ENCODE assay signal across 34 mouse cellular contexts in the genomic region with DNA sequence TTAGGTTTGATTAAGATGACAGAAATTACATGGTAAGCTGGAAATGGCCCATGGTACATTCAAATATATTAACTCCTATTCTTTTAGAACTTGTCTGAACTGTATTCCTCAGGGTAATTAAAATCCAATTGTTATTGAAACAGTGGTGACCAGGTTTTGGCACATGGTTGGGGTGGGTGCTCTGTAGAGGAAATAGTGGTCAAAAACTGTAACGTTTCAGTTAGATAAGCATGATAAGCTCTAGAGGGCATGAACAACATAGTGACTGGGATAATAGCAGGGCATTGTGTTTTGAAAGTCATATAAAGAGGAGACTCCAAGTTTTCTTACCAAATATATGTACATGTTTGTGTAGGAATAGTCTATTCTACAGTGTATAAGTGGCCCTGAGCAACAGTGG. TPM values are rescaled to one million over a fixed set of nuclear protein-coding genes. Genes with fewer than 3 reads are reported as not detected.
DNase-seq lines count a peak whose midpoint lies in the region; ATAC-seq and TF ChIP-seq lines count a peak whose summit lies in the region.
"Had no signal": no experiment of that assay in that cellular context is flagged by ENCODE, and none has a peak within 500 bp of the region (broad histone marks: within the 10 kb centered on the region; RNA-seq: fewer than 3 reads in every experiment).

No protein-coding gene starts in this region.

- no peaks in the 10 kb centered on the region for H3K9me3 ChIP-seq in G1E (replicated peaks)
- H3K9me3 ChIP-seq: forebrain, embryonic 10.5 days; heart, embryonic 10.5 days; heart, embryonic 13.5 days; hindbrain, embryonic 13.5 days; intestine, embryonic 15.5 days had no signal

- ATAC-seq in G1E (ENCODE audit: extremely low read depth, insufficient number of reproducible peaks, low FRiP score, poor library complexity, severe bottlenecking): peak; percentile 22; the same call in 1 of the 2 replicates
- peak; percentile 80 for ATAC-seq in common myeloid progenitor, adult 5-6 weeks (replicated peaks; ENCODE audit: low read depth, poor library complexity, severe bottlenecking)
- peak; percentile 67 for ATAC-seq in megakaryocyte progenitor cell, adult 5-6 weeks (replicated peaks; ENCODE audit: poor library complexity)
- ATAC-seq: CD4-positive, CD25-positive, alpha-beta regulatory T cell, adult 4 months; forebrain, embryonic 14.5 days; forebrain, postnatal 0 days; hindbrain, embryonic 16.5 days; intestine, embryonic 15.5 days had no signal

- TF ChIP-seq CTCF in G1E (IDR thresholded peaks at IDR 0.05; ENCODE audit: low read depth, low read length): no peak

- H3K36me3 ChIP-seq in G1E (replicated peaks): no peaks in the 10 kb centered on the region
- H3K36me3 ChIP-seq: forebrain, embryonic 10.5 days; heart, embryonic 10.5 days; heart, embryonic 13.5 days; hindbrain, embryonic 13.5 days; intestine, embryonic 15.5 days had no signal

- H3K4me1 ChIP-seq in G1E (ENCODE audit: insufficient read depth, low read depth, low read length): no peaks in the 10 kb centered on the region
- H3K4me1 ChIP-seq: forebrain, embryonic 10.5 days; hindbrain, embryonic 13.5 days; intestine, embryonic 15.5 days had no signal

- DNase-seq in G1E (ENCODE audit: low spot score): no peak
- no peak for DNase-seq in lung, adult 18-20 months
- no peak for DNase-seq in right cerebral cortex, adult 2 months (ENCODE audit: low spot score in 2 of 2)
- DNase-seq in ovary, postnatal 14 days (ENCODE audit: low spot score): no peak
- DNase-seq: adrenal gland, adult 2 months; adrenal gland, postnatal 25 days; cerebellum, adult 11-12 months; cerebellum, adult 8-10 months; cerebellum, postnatal 10 days; cerebellum, postnatal 36 days; forebrain, postnatal 0 days; gastrocnemius, adult 2 months; gastrocnemius, postnatal 14 days; heart, adult 2 months; heart, postnatal 14 days; heart, postnatal 4 days; kidney, adult 11 months had no signal

- no peak overlapping the region for H3K4me3 ChIP-seq in G1E (ENCODE audit: low read depth, low read length)
- H3K4me3 ChIP-seq: forebrain, embryonic 10.5 days; gastrocnemius, adult 2 months; heart, adult 2 months; heart, embryonic 10.5 days; heart, embryonic 13.5 days; hindbrain, embryonic 13.5 days; intestine, embryonic 15.5 days had no signal

- H3K27me3 ChIP-seq in G1E (ENCODE audit: insufficient read depth, low read length): no peaks in the 10 kb centered on the region
- H3K27me3 ChIP-seq: heart, embryonic 13.5 days; hindbrain, embryonic 13.5 days; intestine, embryonic 15.5 days had no signal

RNA-seq across cellular contexts. Expression of a gene that starts 55.9 kb away (rescaled TPM):
- total RNA-seq in G1E (2014; fragmentation: Nextera tagmentation) (not detected in 2 replicates), G1E (2017) (not detected in 2 replicates)
- not detected in 2 replicates for polyA plus RNA-seq in G1E (2012)
- total RNA-seq in common myeloid progenitor, adult 5-6 weeks (2017): not detected in 2 replicates
- not detected in 2 replicates for total RNA-seq in megakaryocyte progenitor cell, adult 5-6 weeks (2015)
- not detected in 2 replicates for total RNA-seq in megakaryocyte progenitor cell, adult 5-6 weeks (2017)
- total RNA-seq: adrenal gland, adult 2 months; adrenal gland, postnatal 25 days; forebrain, postnatal 0 days; gastrocnemius, adult 2 months; gastrocnemius, postnatal 14 days; heart, adult 2 months; heart, postnatal 14 days; heart, postnatal 4 days had no signal
- polyA plus RNA-seq: adrenal gland, adult 2 months; brain, embryonic 14.5 days; C2C12; CD4-positive, CD25-positive, alpha-beta regulatory T cell, adult 4 months; embryonic facial prominence, embryonic 11.5 days; embryonic facial prominence, embryonic 14.5 days; forebrain, embryonic 10.5 days; forebrain, embryonic 14.5 days; forebrain, postnatal 0 days; frontal cortex, adult 2 months; gonadal fat pad, adult 2 months; heart, adult 2 months; heart, embryonic 10.5 days; heart, embryonic 13.5 days; heart, embryonic 16.5 days; hindbrain, embryonic 13.5 days; hindbrain, embryonic 16.5 days; intestine, embryonic 15.5 days had no signal

Comparison
In these comparisons a context has a peak if more than half of its experiments do, and no peak if none do; other contexts are left out.
1. ATAC-seq: peak in every context shown above with its lines; median percentile 80 in common myeloid progenitor, adult 5-6 weeks; 67 in megakaryocyte progenitor cell, adult 5-6 weeks; 22 in G1E.